Mouse (Mus musculus) E14TG2a.4 (cell line): Measurements from ENCODE around the gene A730049H05Rik.

Experiments used
- CTCF ChIP-seq: conservative IDR thresholded peaks from 2 replicates; pipeline ENCODE4 v1.5.1; 2014; ENCODE audit warnings: low read length
- NANOG ChIP-seq: IDR thresholded peaks from 2 replicates; pipeline ENCODE4 v1.6.1; 2014; ENCODE audit warnings: borderline replicate concordance, low read length, mixed read lengths

DNA sequence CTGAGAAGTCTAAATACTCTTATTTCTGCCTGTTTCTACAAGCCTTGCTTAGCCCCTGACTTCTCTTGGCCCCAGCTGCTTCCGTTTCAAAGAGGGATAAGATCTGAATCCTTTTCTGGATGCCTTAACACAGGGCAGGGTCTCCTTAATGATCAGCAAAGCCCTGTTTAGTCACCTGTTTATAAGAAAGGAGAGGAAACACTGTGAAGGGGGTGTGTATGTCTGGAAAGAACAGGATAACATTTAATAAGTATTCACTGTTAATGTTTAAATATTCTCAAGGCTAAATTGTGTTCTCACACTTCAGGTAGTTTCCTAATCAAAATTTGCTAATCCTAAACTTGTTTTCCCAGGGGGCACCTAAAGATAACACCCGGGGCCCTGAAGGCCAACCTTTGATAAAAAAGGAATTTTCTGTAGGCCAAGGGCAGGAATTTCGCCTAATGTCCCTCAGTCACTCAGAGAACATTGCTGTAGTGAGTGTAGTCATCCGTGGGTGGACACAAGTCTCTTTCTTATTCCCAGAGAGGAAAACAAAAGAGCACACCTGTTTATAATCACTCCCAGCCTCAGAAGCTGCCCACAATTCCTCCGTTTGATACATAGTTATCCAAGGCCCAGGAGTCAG lies 44.1 kb downstream of the A730049H05Rik start:
- TF ChIP-seq CTCF = no peak
- TF ChIP-seq NANOG = no peak
